Mouse (Mus musculus): ENCODE measurements around the gene Polr2c.

The Polr2c gene

DNA sequence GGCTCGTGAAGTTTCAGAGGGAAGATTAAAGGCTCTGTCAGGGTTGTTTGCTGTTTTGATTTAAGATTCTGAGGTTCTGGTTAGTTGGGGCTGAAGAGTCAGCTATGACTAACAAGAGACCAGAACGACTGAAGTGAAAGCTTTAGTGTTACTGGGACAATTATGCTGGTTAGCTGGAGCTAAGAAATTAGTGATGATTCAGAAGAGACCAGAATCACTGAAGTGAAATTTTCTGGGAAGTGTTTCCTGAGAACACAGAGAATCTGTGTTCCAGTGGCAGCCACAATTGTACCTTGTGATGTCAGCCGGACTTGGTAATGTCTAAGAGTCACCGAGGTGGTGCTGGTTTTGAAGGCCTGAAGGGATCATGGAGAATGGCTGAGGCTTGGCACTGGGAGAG is 23.5 kb downstream of the Polr2c start:
- DNase-seq (ENCODE audit: low spot score in 2 of 2): no peak

DNA sequence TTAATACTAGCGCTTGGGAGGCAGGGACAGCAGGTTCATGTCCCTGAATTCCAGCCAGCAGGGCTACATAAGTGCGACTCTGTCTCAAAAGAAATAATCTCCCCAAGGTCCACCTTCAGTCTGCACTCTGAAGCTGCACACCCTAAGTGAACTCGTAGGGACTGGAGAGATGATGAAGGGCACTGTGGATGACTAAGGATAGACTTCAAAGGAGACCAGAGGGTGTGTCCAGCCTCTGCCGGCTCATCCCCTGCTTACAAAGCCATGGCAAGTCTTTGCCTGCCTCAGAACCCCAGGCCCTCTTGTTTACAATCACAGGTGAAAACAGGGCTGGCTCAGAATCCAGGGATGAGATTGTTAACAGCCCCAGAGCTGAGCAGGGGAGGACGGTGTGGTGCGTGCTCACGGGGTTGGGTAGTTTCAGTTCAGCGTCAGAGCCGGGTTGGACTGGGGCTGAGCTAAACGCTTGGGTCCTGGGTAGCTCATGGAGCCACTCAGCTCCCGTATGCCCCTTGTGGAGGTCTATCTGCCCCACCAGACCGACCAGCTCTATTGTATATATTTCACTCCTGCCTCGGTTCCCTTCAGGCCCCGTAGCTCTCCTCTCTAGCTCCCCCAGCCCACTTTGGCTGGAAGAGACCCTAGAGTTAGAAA is 31.3 kb downstream of the Polr2c start:
- no peak for DNase-seq (ENCODE audit: low spot score in 2 of 2)

DNA sequence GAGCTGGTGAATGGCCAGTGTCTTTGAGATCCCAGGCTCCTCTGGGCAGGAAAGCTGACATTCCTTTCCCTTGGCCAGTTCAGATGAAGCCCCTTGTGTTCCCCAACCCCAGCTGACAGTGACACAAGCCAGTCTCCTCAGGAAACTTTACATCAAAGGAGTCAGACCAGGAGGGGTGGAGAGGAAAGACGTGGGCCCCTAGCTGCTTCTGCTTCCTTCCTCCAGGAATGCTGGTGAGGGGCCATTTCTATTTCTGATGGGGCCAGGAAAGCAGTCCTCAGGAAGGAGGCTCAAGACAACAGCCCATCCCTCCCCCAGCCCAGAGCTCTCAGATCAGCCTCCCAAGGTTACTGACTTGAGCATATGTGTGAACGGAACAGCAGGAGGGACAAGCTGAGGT is 35.7 kb downstream of the Polr2c start:
- no peak for DNase-seq (ENCODE audit: low spot score in 2 of 2)

DNA sequence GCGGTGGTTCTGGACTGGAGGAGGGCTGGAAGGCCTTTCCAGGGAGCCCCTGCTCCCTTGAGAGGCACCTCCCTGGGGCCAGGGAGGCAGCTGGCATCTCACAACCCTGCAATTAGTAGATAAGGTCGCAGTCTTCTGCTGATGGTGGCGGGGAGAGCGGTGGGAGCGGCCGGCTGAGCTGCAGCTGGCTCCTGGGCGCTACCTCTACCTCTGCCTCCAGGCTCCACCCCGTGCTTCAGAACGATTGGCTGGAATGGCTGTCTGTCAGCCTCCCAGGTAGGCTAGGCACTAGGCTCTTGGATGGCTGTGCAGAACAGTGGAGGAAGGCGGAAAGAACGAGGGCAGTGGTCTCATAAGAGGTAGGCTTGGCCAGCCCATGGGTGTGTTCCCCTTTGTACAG is 42.0 kb downstream of the Polr2c start:
- DNase-seq (ENCODE audit: low spot score in 2 of 2): no peak

DNA sequence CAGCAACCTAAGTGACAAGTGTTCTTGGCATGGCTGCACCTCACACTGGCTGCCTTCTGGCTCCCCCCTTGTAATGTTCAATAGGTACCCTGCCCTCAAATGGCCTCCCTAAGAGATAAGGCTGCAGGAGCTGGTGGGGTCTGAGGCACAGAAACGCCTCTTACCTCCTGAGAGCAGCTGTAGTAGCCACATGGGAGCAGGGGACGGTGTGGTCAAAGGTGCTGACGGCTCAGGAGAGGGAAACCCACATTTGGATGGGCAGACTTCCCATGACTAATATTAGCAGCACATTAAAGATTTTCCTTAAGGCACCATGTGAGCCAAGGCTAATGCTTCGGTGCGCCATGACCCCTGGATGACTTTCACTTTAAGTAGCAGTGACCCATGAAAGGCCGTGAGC is 43.4 kb downstream of the Polr2c start:
- no peak for DNase-seq (ENCODE audit: low spot score in 2 of 2)

DNA sequence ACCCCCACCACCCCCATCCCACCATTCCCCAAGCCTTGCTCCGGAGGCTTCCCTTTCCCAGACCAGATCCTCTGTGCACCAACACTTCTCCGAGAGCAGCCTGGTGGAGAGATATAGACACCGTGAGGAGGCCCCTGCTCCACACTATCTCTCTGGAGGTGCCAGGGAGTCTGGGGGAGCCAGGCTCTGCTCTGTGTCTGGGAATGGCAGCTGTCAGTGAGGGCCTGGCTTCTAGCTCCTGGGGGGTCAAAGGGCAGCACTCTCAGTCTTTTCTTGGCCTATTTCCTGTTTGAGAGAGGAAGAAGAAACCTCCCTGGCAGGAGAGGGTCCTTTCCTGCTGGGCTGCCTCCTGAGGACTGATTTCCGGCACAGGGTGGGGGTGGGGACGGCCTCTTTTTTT is 43.8 kb downstream of the Polr2c start:
- no peak for DNase-seq (ENCODE audit: low spot score in 2 of 2)

DNA sequence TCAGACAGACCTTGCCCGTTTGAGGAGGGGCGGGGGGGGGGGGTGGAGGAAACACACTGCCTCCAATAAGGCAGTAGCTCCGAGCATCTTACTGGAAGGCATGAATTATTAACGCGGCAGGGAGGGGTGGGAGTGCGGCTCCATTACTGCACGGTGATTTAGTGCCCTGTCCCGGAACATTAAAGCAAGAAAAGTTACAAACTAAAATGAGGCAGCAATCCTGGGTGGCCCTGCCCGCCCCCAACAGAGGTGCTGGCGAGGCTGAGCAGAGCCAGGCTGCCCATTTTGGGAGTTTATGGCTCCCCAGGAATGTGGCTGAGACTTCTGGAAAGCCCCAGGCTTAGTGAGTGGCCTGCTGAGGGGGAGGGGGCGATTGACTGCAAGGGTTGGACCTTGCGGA is 46.5 kb downstream of the Polr2c start:
- no peak for DNase-seq (ENCODE audit: low spot score in 2 of 2)

DNA sequence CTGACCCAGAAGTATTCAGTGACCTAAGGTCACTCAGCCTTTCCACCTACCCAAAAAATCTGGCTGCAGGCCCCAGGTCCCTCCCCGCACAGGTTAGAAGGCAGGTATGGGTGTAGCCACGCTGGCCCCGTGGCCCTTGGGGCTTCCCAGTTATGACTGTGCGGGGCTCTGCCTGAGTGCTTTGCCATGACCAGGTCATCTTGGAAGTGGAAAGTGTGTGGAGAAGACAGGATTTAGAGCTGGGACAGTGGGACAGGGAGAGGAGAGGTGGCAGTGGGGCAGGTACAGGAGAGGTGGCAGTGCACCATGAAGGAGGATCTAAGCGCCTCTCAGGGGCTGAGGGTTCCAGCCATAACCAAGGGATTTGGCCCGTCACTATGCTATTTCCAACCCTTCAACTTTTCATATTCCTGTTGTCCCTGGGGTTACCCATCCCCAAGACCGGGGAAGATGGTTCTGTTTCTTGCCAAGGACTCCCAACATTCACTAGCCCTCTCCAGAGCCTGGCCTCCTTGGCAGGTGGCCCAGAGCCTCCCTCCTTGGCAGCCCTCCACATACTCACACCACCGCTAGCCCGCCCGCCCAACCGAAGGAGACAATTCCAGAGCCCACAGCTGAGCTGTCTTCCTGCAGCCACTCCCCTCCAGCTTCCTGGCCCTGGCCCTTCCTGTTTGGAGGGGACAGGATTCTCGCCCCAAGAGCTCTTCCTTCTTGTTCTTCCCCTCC is 47.4 kb downstream of the Polr2c start:
- peak; percentile 45 to 51 for DNase-seq (ENCODE audit: low spot score in 2 of 2)

DNA sequence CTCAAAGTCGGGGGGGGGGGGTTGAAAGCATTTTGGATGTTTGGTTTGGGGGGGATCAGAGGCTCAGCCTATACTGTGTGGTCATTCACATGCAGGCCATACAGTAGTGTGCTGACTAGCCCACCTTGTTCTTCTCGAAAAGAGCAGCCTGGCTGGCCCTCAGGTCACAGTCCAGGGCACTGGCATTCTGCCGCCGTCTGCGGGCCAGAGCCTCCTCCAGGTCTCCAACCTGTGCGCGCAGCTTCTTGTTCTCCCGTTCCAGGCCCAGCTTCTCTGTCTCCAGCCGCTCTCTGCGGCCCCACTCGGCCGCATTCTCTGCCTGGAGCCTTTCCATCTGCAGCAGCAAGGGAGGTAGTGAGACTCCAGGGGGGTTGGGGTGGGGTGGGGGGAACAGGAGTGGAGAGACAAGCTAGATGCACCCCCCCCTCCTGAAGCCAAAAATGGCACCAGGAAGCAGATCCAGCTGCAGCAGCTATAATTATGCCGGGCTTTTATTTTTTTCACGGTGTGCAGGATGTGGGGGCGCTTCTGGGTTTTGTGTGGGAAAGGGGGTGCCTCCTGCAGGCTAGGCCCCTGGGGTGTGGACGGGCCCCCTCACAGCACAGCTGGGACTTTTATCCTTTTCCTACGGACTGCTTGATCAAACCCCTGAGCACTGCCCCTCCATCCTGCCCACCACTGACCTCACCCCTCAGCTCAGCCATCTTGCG is 50.5 kb downstream of the Polr2c start:
- peak in 1 of 2 experiments; percentile 17 for DNase-seq (ENCODE audit: low spot score in 2 of 2)

DNA sequence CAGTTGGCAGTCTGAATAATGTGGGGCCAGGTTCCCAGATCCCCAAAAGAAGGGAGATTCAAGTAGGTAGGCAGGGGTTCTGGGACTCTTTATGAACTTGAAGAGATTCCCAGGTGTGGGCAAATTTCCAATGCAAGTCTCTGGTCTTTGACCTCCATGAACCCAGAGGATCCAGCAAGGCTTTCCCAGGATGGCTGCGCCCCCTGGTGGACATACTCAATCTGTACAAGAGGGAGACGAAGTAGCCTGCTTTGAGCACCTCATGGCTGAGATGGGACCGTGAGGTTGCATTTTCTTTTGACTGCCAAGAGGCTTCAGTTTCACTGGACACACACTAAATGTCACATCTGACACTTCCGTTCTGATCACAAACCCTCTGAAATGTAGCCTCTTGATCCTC is 51.6 kb downstream of the Polr2c start:
- peak; percentile 69 to 80 for DNase-seq (ENCODE audit: low spot score in 2 of 2)

DNA sequence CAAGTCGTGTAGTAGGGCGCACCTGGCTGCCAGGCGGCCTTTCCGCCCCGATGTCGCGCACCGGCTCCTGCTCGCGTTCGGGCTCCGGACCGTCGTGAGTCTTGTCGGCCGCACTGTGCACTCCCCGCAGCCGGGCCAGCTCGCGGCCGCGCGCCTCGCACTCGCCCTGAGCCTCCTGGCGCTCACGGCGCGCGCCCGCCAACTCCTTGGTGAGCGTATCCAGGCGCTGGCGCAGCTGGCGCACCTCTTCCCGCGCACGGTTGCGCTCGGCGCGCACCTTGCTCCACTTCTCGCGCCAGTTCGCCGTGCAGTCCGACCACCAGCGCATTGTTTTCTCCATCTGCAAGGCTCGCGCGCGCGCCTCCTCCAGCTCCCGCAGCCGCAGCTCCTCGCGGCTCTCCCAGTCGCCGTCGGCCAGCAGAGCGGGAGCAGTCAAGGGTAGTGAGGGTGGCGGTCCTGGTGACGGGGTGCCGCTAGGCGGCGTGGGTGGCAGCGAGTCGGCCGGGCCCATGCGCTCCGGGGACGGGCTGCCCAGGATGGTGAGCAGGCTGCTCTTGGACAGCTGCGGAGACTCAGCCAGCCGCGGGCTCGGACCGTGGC is 55.9 kb downstream of the Polr2c start:
- DNase-seq (ENCODE audit: low spot score in 2 of 2): peak; percentile 45 to 64

DNA sequence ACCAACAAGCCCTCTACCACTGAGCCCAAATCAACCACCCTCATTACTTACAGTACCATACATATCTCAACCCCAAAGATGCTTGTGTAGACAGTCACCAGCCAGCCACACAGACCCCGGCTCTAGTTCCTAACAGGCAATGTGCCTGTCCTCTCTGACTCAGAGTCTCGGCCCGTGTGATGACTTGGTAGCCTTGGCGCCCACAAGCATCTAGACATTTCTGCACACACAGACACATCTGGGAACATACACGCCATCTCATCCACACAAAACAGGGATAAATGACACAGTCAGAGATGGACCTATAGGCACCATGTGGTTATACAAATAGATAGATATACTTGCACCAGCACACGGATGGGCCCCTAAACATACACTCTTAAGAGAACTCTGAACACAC is 57.0 kb downstream of the Polr2c start:
- DNase-seq (ENCODE audit: low spot score in 2 of 2): no peak

DNA sequence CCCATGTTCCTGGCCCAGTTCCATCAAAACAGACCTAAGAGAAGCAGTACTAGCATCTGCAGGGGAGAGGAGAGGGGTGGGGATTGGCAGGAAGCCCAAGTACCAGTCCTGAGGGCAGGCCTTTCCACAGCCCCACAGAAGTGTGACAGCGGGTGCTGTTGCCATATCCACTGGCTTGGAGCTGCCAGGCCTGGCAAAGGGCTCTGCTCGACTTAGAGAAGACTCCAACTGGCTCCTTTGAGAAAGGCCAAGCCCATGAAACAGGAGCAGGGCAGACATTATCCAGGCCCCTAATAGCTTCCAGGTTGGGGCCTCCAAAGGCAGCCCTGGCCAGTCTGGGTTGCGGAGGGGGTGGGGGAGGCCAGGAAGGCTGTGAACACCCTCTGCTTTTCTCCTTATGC is 57.5 kb downstream of the Polr2c start:
- DNase-seq (ENCODE audit: low spot score in 2 of 2): no peak

DNA sequence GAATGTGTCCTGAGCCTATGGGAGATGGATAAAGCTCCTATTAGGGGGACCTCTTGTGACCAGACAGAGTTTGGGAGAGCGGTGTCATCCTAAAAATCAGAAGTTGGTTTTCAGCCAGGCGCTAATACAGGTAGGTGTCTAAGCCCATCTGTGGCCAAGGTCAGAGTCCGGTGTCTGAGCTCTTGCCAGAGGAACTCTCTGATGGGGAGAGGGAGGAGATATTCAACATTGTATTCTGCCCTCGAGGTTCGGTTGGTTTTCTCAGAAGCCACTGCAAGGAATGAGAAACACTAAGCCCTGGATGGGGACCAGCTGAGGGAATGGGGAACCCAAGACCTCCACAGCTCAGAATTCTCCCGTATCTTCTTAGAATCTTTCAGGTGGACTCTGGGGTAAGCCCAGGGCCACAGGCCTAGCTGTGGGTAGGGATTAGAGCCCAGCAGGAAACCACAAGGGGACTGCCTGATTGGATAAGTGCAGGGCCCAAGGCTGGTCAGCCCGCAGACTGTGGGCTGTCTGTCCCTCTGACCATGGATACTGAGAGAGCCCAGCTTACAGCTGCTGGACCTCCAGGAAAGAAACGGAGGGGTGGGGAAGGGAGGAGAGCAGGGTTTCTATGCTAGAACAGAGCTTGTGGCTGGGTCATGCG is 59.2 kb downstream of the Polr2c start:
- DNase-seq (ENCODE audit: low spot score in 2 of 2): no peak

DNA sequence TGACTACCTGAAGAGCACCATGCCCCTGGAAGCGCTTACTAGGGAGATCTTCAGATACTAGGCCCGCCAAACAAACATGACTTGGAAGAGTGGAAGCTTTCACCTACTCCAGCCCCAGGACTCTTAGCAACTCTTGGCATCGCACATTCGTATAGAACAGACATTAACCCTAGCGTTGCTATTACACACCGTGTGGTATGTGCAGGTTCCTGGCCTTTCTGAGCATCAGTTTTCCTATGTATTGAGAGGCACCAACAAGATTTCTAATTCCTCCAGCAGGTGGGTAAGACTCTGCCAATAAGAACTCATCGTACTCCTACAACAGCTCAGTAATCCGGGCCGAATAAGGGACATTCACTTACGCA is 59.7 kb downstream of the Polr2c start:
- no peak for DNase-seq (ENCODE audit: low spot score in 2 of 2)

DNA sequence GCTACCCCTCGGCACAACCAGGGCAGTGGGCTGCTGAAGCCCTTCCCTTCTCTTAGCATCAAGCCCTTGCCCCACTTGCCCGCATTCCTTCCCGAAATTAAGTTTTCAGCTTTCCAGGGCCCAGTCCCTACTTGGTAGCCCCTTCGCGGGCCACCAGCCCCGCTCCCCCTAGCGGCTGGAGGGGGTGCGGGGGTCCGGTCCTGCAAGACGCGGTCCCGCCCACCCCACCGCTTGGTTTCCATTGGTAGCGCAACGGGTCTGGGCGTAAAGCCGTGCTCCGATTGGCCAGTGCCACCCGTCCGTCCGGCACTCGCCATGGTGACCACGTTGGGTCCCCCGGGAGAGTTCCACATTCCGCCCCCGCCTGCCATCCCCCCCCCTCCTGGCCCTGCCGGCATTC is 60.1 kb downstream of the Polr2c start:
- DNase-seq (ENCODE audit: low spot score in 2 of 2): peak; percentile 63 to 67

DNA sequence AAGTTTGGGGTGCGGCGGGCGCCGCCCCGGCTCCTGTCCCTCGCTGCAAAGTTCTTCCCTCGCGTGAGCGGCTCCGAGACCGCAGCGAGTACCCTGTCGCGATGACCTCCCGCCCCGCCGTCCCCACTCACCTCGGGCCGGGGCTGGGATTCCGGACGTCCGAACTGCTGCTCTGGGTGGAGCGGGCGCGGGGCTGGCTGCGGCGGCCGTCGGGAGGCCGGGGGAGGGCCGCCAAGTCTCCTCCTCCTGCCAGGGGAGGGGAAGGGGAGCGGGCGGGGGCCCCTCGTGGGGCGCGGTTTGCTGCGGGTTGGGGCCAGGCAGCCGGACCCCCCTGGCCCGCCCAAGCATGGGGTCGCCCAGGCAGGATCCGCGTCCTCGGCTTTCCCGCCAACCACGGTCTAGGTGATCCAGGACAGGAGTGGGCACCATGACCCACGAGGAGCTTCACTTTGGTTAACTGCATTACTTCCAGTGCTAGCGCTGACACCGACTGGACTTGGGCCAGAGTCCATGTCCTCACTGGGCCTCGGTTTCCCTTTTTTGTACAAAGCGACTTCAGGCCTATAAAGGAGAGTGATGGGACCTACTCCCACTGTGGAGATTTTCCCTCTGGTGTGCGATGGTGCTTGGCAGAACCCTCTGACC is 60.7 kb downstream of the Polr2c start, which contains the start of gene Ccdc102a:
Gene Ccdc102a, minus strand, starts transcription at position 248 of the 645 bp plus-strand sequence.
- peak in 1 of 2 experiments; percentile 4 for DNase-seq (ENCODE audit: low spot score in 2 of 2)

DNA sequence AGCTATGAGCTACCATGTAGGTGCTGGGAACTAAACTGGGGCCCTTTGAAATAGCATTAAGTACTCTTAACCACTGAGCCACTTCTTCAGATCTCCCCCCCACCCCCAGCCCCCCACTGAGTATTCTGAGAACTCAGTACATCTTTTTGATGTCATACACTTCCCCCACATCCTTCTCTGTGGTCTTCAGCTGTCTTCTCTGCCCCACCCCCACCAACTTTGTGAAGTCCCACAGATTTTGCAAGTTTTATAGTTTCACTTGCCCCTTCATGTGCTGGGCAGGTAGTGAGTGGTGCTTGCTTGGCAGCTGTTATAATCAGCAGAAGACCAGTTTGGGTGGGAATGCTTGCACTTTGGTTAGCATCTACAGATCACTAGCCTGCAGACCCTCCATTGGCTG is 62.0 kb downstream of the Polr2c start:
- no peak for DNase-seq (ENCODE audit: low spot score in 2 of 2)

DNA sequence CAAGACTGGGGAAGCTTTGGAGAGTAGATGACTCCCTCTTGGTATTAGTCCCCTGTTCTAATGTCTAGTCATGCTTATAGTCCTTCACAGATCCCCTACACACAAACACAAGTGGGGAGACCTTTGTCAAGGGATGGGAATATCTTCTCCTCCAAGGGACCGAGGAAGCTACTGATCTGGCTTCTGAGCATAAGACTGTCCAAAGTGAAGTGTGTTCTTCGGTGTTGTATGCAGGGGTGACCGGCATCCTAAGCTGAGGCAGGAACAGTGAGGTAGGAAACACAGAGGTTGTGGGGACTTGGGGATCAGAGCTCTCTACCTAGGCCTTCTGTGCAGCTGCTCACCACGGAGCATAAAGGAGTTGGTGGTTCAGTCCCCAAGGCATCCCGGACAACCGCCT is 64.9 kb downstream of the Polr2c start:
- no peak for DNase-seq (ENCODE audit: low spot score in 2 of 2)

DNA sequence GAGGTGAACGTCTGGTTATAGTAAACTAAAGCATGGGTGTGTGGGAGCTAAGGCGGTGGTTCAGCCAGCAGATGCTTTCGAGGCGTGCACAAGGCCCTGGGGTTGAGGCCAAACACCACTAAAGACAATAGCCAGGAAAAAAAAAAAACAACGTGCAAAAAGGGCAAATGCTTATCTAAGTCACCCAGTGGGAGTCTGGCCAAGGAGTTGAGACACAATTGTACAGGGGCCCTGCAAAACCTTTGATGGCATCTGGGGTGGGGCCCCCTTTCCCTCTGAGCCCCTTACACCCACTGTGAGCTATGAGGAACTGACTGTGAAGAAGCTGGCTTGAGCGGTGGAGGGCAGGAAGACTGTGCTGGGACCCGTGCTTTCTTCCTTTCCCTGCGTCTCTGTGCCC is 65.4 kb downstream of the Polr2c start:
- DNase-seq (ENCODE audit: low spot score in 2 of 2): no peak
